Mouse (Mus musculus) stomach, embryonic 16.5 days (tissue): ENCODE data around the gene Tbk1. TPM values are rescaled to one million over a fixed set of nuclear protein-coding genes. Genes with fewer than 3 reads are reported as not detected.

Experiments
- ATAC-seq: fragments of 200-750 bp; cut with Nextera tagmentation; 2 replicates; pipeline ENCODE4 v1.8.0; 2017; ENCODE audit warnings: moderate number of reproducible peaks, moderate TSS enrichment; ENCODE audit not compliant: insufficient read depth, low FRiP score
- H3K27ac ChIP-seq: fragments of 300-500 bp; sonication (generic); 2 replicates; pipeline ENCODE4 v1.5.1; 2014; ENCODE audit warnings: low read length
- H3K27me3 ChIP-seq: fragments of 300-500 bp; sonication (generic); 2 replicates; pipeline ENCODE4 v1.6.1; 2014; ENCODE audit warnings: low read length, control low read depth, mixed read lengths; ENCODE audit not compliant: control insufficient read depth, insufficient read depth
- H3K36me3 ChIP-seq: fragments of 300-500 bp; sonication (generic); 2 replicates; pipeline ENCODE4 v1.6.1; 2014; ENCODE audit warnings: low read length; ENCODE audit not compliant: control insufficient read depth, insufficient read depth
- H3K4me1 ChIP-seq: fragments of 300-500 bp; sonication (generic); 2 replicates; pipeline ENCODE4 v1.6.1; 2014; ENCODE audit warnings: low read length, control low read depth, mixed read lengths; ENCODE audit not compliant: control insufficient read depth, insufficient read depth
- H3K4me2 ChIP-seq: fragments of 300-500 bp; sonication (generic); 2 replicates; pipeline ENCODE4 v1.6.1; 2014; ENCODE audit warnings: low read depth, low read length, mixed read lengths
- H3K4me3 ChIP-seq: fragments of 300-500 bp; sonication (generic); replicated peaks from 2 replicates; pipeline ENCODE4 v1.5.1; 2014; ENCODE audit warnings: mild to moderate bottlenecking, low read length
- H3K9ac ChIP-seq: fragments of 300-500 bp; sonication (generic); 2 replicates; pipeline ENCODE4 v1.6.1; 2014; ENCODE audit warnings: low read length
- H3K9me3 ChIP-seq: fragments of 300-500 bp; sonication (generic); replicated peaks from 2 replicates; pipeline ENCODE4 v1.6.1; 2016; ENCODE audit warnings: low read length, control low read depth; ENCODE audit not compliant: control insufficient read depth
- WGBS: fragments of 180-500 bp; shearing (Covaris S2); extraction: QIAGEN DNeasy Blood & Tissue Kit; methylation state at CpG from one replicate; pipeline ENCODE4 v1.1.7; 2014; 5-methylcytosine and 5-hydroxymethylcytosine counted together
- polyA plus RNA-seq: library from polyadenylated mRNA; unstranded; fragments of >200 nt; fragmentation: Nextera tagmentation; extraction: Ambion mirVana; gene quantifications from 2 replicates; pipeline ENCODE4 v1.2.1, GENCODE M21; 2015

The Tbk1 gene
- polyA plus RNA-seq, 1 experiment from 2014 or later: 36.7 TPM

- no peak overlapping the region for H3K27ac ChIP-seq
- peak overlapping the region; percentile 33; the same call in 1 of the 2 replicates for H3K9ac ChIP-seq
- peak overlapping the region; percentile 34 for H3K4me3 ChIP-seq
- 10% methylated on average over 32 of the region's 32 CpGs for WGBS
- ATAC-seq: peak; percentile 72; the same call in 1 of the 2 replicates
- H3K36me3 ChIP-seq: no peaks in the 10 kb centered on the region
- 0 out of 2 replicates have a peak, but pooled peaks cover 5% of the 10 kb centered on the region for H3K9me3 ChIP-seq
- no peaks in the 10 kb centered on the region for H3K4me1 ChIP-seq
- H3K4me2 ChIP-seq: peak overlapping the region; percentile 59
- no peaks in the 10 kb centered on the region for H3K27me3 ChIP-seq
Measured at GRCm38 (mm10) chr10:121533137-121533872, 53.3 kb downstream of the Tbk1 start.

- Histone ChIP-seq H3K4me2 (no peak overlapping the region), H3K9ac (no peak overlapping the region), H3K36me3 (no peaks in the 10 kb centered on the region), H3K27ac (no peak overlapping the region), H3K27me3 (no peaks in the 10 kb centered on the region), H3K4me1 (no peaks in the 10 kb centered on the region), H3K9me3 (0 out of 2 replicates have a peak, but pooled peaks cover 5% of the 10 kb centered on the region), H3K4me3 (no peak overlapping the region)
- 70% methylated on average over 5 of the region's 5 CpGs for WGBS
- no peak for ATAC-seq
Measured at GRCm38 (mm10) chr10:121531541-121531940, 55.0 kb downstream of the Tbk1 start.

GRCm38 (mm10) chr10:121530365-121531003, 56.1 kb downstream of the Tbk1 start:
- no peak overlapping the region for H3K4me3 ChIP-seq
- 0 out of 2 replicates have a peak, but pooled peaks cover 5% of the 10 kb centered on the region for H3K9me3 ChIP-seq
- no peaks in the 10 kb centered on the region for H3K4me1 ChIP-seq
- H3K27me3 ChIP-seq: no peaks in the 10 kb centered on the region
- no peak overlapping the region for H3K4me2 ChIP-seq
- no peak overlapping the region for H3K9ac ChIP-seq
- no peaks in the 10 kb centered on the region for H3K36me3 ChIP-seq
- H3K27ac ChIP-seq: no peak overlapping the region
- no peak for ATAC-seq
- WGBS: 85% methylated on average over 8 of the region's 8 CpGs

- no peaks in the 10 kb centered on the region for H3K36me3 ChIP-seq
- H3K4me3 ChIP-seq: no peak overlapping the region
- H3K9me3 ChIP-seq: 0 out of 2 replicates have a peak, but pooled peaks cover 5% of the 10 kb centered on the region
- no peak overlapping the region for H3K9ac ChIP-seq
- no peak for ATAC-seq
- WGBS: 91% methylated on average over 1 of the region's 1 CpGs
- H3K4me2 ChIP-seq: no peak overlapping the region
- no peak overlapping the region for H3K27ac ChIP-seq
- no peaks in the 10 kb centered on the region for H3K4me1 ChIP-seq
- H3K27me3 ChIP-seq: no peaks in the 10 kb centered on the region
Measured at GRCm38 (mm10) chr10:121529261-121529660, 57.3 kb downstream of the Tbk1 start.

GRCm38 (mm10) chr10:121528470-121528869, 58.1 kb downstream of the Tbk1 start:
- no peak overlapping the region for H3K4me3 ChIP-seq
- H3K9ac ChIP-seq: no peak overlapping the region
- no peaks in the 10 kb centered on the region for H3K27me3 ChIP-seq
- no peak for ATAC-seq
- H3K36me3 ChIP-seq: no peaks in the 10 kb centered on the region
- 0 out of 2 replicates have a peak, but pooled peaks cover 5% of the 10 kb centered on the region for H3K9me3 ChIP-seq
- H3K4me2 ChIP-seq: no peak overlapping the region
- no peaks in the 10 kb centered on the region for H3K4me1 ChIP-seq
- WGBS: 52% methylated on average over 3 of the region's 3 CpGs
- H3K27ac ChIP-seq: no peak overlapping the region

GRCm38 (mm10) chr10:121527114-121527513, 59.5 kb downstream of the Tbk1 start:
- H3K4me2 ChIP-seq: no peak overlapping the region
- 86% methylated on average over 6 of the region's 6 CpGs for WGBS
- 0 out of 2 replicates have a peak, but pooled peaks cover 5% of the 10 kb centered on the region for H3K9me3 ChIP-seq
- ATAC-seq: no peak
- H3K36me3 ChIP-seq: no peaks in the 10 kb centered on the region
- no peak overlapping the region for H3K4me3 ChIP-seq
- H3K27ac ChIP-seq: no peak overlapping the region
- no peak overlapping the region for H3K9ac ChIP-seq
- H3K27me3 ChIP-seq: no peaks in the 10 kb centered on the region
- H3K4me1 ChIP-seq: no peaks in the 10 kb centered on the region

- 14% methylated on average over 12 of the region's 12 CpGs for WGBS
- peak overlapping the region; percentile 73 for H3K27ac ChIP-seq
Measured at GRCm38 (mm10) chr10:121520923-121521585, 65.5 kb downstream of the Tbk1 start.

GRCm38 (mm10) chr10:121519710-121520109, 66.9 kb downstream of the Tbk1 start:
- Histone ChIP-seq H3K4me1 (peaks cover 4% of the 10 kb centered on the region; the same call in 1 of the 2 replicates), H3K4me3 (no peak overlapping the region), H3K27ac (no peak overlapping the region), H3K36me3 (no peaks in the 10 kb centered on the region), H3K9me3 (no peaks in the 10 kb centered on the region), H3K27me3 (no peaks in the 10 kb centered on the region), H3K9ac (no peak overlapping the region), H3K4me2 (no peak overlapping the region)
- WGBS: 71% methylated on average over 2 of the region's 2 CpGs
- ATAC-seq: no peak

More at GRCm38 (mm10) chr10:121520923-121521585, 65.5 kb downstream of the Tbk1 start:
- Histone ChIP-seq H3K27me3 (no peaks in the 10 kb centered on the region), H3K4me2 (peak overlapping the region; percentile 8; the same call in 1 of the 2 replicates), H3K4me1 (peaks cover 4% of the 10 kb centered on the region; the same call in 1 of the 2 replicates), H3K9ac (no peak overlapping the region), H3K9me3 (no peaks in the 10 kb centered on the region), H3K36me3 (no peaks in the 10 kb centered on the region), H3K4me3 (no peak overlapping the region)
- peak; percentile 84 for ATAC-seq
